Mouse (Mus musculus) urinary bladder, postnatal 14 days (tissue): Measurements from ENCODE around the gene Tax1bp1.

Experiments used
- DNase-seq: peaks from one replicate; pipeline ENCODE4 v3.0.0; 2021; ENCODE audit warnings: low spot score

Gene Tax1bp1

DNA sequence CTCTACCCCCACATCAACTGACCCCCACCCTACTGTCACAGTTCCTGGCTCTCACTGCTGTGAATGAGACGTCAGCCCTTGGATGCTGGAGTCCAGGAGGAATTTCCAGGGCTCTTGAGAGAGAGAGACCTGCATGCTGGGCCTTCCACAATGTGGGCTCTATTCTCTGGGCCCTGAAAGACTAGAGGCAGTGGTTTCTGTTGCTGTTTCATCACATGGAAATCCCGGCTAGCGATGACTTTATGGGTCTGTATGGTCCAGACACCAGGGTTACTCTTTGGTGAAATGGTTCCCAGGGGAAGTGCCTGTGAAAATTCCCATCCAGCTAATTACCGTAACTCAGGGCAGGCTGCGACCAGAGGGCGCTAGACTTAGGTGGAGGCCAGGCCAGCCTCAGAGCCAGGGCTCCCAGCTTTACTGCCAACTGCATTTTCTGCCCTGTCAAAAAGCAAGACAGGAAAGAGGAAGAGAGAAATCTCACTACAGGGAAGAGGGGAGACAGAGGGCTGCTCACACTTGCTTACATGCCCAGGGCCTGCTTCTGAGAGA lies 83.8 kb downstream of the Tax1bp1 start:
- no peak for DNase-seq

DNA sequence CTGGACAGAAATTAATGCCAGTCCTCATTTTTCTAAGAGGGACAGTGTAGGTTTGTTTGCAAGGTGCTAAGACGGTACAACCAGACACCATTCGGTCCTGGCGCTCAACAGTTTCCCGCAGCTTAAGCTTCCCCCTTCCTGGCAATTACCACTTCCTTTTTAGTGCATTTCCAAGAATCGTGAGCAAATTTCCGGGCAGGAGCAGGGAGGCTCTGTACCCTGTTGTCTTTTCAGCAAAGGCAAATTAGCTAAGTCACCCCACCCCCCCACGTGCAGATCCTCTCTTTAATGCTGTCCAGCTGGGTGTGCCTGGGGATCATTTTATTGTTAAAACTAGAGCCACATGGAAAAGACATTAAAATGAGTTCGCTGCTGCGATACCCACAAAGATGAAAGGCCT lies 88.7 kb downstream of the Tax1bp1 start:
- peak; percentile 37 for DNase-seq

- DNase-seq, result no peak
These were observed 91.8 kb downstream of the Tax1bp1 start for GRCm38 (mm10) chr6:52805237-52805856.
